Mouse (Mus musculus): ENCODE measurements around the gene Dnajc8.

Dnajc8 gene

DNA sequence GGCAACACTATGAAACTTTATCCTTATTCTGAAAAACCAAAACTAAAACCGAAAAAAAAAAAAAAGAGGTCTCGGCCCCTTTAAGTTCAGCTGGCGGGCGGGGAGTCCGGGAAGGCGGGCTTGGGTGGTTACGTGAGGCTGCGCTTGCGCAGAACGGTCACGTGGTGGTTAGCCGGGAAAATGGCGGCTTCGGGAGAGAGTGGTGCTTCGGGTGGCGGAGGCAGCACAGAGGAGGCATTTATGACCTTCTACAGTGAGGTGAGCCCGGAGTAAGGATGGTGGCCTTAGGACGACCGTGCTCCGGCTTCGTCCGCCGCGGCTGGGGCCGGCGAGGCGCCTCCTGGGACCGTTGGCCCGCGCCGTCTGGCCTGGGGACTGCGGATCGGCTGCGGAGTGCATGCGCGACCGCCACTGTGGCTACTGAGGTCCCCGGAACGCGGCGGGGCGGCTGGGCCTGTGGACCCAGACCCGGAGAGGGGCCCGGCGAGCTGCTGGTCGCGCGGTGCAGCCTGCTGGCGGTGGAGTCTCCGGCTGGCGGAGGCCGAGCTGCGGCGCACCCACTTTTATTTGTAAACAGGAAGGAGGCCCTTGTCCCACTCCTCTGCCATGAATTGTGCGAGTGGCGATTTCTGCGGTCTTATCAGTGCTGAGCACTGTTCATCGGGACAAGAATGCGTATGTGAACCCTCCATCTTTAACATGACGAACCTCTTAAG, at the start of gene Dnajc8:
TSS of gene Dnajc8 (plus strand) at position 145 of the 716 bp plus-strand sequence.
- peak; percentile 92 for DNase-seq (ENCODE audit: low read depth, low spot score)

DNA sequence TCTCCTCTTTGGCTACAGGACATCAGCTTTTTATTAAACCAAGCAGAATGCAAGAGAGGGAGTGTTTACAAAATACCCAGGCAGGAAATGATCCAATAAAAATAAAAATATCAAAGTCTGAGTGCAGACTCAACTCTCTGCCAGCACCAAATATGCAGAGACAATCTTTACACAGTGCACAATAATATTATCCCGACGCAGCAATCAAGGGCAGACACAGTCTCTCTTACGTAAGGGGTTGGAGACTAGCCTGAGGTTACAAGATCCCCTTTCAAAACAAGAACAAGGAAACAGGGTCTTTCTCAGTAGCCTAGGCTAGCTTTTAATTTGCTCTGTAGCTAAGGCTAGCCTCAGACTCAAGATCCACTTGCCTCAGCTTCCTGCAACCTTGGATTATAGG, 46.8 kb upstream of the Dnajc8 start:
- no peak for DNase-seq (ENCODE audit: low read depth, low spot score)

DNA sequence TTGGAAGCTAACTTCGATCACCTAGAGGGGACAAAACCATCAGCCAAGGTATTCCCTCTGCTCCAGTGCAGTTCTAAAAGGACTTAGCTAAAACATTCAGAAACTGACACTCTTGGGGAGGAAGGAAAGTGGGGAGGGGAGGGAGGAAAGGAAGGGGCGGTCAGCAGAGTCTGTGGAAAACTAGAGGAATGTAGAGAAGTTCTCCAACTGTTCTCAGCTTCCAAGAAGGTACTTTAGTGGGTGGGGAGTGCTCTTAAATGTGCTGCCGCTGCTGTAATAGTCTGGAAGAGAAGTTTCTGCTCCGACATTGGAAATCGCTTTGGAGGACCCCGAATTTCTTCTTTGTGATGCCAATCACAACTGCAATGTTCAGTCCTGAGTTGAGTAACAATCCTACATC, 46.4 kb upstream of the Dnajc8 start:
- DNase-seq (ENCODE audit: low read depth, low spot score) = no peak

DNA sequence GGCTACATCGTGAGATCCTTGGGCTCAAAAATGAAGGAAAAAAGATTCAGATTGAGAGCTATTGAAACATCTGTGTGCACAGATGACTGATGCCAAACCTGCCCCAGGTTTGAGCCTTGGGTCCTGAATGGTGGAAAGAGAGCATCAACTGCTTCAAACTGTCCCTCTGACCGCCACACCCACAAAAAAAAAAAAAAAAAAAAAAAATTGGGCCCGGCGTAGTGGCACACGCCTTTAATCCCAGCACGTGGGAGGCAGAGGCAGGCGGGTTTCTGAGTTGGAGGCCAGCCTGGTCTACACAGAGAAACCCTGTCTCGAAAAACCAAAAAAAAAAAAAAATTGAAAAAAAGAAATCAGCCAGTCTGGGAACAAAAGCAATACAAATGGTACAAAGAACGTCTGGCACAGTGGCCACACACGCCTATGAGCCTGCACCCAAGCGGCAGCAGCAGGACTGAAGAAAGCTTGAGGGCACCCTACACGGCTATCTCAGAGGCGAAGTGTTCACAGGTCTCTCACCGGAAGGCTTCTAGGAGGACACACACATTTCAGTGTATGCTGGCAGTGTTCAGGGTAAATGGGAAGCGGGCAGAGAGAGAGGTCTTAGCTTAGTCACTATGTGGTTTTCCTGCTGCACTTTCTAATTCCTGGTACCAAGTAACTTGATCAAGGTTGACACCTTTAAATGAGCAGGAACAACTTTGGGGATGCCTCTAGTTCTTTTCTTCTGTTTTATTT, 44.9 kb upstream of the Dnajc8 start:
- DNase-seq (ENCODE audit: low read depth, low spot score) = no peak

DNA sequence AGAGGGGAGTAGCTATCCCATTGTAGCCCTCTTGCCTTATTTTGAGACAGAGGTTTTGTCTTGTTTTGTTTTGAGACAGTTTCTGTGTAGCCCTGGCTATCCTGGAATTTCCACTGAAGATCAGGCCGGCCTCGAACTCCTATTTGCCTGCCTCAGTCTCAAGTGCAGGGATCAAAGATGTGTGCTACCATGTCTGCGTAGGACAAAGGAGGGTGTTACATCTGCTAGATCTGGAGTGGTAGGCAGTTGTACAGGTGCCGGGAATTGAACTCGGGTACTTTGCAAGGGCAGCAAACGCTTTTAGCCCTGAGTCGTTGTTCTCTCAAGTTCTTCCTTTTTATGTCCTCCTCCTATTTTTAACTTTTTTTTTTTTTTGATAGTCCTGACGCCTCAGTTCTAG, 44.3 kb upstream of the Dnajc8 start:
- no peak for DNase-seq (ENCODE audit: low read depth, low spot score)

DNA sequence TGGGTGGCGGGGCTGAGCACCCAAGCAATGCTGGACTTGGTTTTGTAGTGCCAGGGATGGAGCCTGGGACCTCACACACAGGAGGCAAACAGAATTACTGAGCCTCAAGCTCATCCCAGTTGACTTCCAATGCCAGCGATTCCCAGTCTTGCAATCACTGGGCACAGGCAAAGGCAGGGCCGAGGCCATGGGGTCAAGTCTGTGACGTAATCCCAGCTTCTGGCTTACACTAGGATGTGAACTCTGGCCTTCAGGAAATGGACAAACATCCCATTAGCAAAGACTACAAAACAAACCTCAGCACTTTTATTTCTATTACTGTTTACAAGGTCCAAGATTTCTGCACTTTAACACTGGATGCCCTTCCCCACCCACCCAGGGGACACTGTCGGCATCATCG, 43.6 kb upstream of the Dnajc8 start:
- DNase-seq (ENCODE audit: low read depth, low spot score) = no peak

DNA sequence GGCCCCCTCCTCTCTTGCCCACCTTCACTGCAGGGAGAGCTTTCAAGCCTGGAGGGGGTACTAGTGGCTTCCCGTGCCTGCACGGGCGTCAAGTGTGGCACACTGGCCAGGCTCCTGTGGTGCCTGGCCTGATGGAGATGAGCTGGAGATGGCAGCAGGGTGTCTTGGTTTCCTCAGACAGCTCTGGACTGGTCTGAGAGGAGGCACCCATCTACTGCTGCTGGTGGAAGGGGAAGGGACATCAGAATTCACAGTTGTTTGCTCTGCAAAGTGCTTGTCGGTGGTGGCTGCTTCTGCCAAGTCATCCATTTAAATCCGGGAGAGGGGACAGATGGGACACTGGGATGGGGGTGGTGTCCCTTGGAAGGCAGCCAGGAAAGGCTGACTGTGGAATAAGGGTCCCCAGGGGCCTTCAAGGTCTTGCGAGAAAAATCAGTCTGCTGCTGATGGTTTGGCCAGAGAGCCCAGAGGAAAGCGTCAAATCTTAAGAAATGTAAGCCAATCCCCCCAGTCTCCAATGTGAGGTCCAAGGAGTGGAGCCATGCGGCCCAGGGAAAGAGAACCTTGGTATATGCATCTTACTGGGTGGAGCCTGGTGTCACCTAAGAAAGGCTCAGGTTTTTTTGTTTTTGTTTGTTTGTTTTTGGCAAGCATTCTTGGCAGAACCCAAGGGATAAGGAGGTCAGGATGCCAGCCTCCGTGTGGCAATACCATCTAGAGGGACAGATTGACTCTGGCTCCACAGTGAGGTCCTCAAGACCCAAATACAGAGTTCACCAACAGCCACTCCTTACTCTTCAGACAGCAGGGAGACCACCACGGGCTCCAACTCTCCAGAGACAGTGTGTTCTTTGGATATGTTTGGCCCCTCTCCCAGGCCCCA, 42.9 kb upstream of the Dnajc8 start:
- DNase-seq (ENCODE audit: low read depth, low spot score) = no peak

DNA sequence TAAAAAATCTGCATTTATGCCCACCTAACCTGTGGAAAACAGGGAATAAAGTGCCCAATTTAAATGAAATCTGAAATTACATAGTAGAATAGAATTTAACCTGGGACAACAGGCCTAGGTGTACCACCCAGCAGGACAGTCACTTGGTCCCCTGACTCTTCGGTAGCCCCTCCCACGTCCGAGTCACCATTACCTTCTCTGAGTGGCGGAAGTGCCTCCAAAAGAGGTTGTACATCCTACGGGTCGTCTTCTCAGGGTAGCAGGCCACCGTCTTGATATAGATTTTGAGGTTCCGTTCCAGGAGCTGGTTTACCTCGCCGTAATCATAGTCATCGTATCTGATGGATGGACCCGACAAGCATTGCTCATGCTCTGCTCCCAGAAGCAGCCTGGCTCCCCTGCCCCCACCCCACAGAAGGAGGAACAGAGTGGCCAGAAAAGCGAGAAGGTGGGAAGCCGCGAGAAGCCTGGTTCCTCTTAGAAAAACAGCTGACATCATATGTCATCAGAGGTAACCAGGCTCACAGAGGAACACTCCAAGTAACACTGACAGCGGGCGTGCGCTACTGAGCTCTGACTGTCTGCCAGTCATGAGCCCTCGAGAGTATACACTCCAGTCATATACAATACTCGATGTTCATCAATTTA, 41.0 kb upstream of the Dnajc8 start:
- no peak for DNase-seq (ENCODE audit: low read depth, low spot score)

DNA sequence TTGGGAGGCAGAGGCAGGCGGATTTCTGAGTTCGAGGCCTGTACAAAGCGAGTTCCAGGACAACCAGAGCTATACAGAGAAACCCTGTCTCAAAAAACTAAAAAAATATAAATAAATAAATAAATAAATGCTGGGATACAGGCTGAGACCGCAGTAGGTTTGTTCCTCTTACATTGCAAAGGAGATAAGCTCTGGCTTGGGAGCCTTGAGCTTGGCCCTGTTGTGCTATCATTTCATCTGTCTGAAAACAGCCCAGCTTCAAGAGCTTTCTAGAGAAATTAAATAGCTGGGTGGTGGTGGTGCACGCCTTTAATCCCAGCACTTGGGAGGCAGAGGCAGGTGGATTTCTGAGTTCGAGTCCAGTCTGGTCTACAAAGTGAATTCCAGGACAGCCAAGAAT, 33.7 kb upstream of the Dnajc8 start:
- no peak for DNase-seq (ENCODE audit: low read depth, low spot score)

DNA sequence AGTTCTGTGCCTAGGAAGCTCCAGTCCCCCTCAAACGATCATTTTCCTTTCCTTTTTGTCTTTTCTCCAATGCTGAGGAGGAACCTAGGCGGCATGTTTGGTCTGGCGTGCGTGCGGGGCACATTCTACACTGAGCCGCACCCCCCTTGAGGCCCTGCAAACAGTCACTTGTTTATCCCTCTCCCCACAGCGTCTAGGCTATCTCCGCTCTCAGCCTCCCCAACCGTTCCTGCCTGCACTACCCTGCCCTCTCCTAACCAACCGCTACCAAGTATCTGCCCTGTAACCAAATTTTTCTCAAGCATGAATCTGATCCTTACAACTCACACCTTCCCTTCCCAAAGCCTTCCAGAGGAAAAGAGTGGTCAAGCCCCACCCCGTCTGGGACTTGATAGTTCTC, 32.0 kb upstream of the Dnajc8 start:
- no peak for DNase-seq (ENCODE audit: low read depth, low spot score)

DNA sequence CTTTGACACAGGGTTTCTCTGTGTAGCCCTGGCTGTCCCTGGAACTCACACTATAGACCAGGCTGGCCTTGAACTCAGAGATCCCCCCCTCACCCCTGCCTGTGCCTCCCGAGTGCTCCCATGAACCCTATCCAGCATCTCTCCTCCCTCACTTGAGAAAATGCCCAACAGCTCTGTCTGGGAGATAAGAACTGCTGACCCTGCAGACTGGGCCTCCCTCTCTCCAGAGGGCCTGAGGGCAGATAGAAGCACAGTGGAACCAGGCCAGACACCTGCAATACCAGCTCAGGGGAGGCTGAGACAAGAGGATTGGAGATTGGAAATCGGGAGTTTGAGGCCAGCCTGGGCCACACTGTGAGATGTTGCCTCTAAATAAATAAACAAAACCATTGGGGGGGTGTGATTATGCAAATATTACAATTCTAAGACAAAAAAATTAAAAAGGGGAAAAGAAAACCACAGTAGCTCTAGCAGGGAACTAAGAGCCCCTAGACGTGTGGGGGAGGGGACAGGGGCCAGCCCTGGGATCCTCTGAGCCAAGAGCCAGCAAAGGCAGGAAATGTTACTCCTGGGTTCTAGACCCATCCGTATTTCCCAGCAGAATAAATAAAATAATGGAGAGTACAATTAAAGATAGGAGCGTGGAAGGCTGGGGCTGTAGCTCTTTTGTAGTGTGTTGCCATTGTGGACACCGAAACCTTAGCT, 30.2 kb upstream of the Dnajc8 start:
- no peak for DNase-seq (ENCODE audit: low read depth, low spot score)

DNA sequence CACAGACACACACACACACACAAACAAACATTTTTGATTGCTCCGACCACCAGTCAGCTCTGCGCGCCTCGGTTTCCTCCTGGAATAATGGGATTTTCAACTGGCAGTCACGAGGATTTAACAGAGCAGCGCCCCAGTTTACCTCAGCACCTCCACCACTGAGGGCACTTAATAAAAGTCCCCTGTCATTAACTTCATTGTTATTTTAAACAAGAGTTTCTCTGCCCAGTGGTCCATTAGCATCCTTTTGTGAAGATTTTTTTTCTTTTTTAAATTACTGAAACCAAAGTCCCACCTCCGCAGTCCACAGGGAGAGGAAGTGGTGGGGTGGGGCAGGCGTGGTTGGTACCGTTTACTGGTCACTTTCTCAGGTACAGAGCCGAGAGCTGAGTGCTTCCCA, 29.6 kb upstream of the Dnajc8 start:
- no peak for DNase-seq (ENCODE audit: low read depth, low spot score)

DNA sequence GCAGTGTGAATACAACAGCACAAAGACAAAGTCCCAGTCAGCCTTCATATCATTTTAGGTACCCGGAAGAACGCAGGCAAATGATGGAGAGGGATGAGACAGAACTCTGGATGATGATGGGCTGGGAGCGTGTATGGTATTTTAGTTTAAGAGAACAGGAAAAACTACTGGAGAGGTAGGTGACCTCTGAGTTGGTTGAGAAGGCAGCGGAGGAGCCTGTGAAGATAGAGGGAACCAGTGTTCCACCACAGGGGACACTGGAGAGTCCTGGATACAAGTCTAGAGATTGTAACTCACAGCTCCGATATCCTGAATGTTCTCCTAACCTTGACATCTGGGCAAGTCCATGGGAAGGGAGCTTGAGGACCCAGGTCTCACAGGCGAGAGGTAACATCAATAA, 29.1 kb upstream of the Dnajc8 start:
- no peak for DNase-seq (ENCODE audit: low read depth, low spot score)

DNA sequence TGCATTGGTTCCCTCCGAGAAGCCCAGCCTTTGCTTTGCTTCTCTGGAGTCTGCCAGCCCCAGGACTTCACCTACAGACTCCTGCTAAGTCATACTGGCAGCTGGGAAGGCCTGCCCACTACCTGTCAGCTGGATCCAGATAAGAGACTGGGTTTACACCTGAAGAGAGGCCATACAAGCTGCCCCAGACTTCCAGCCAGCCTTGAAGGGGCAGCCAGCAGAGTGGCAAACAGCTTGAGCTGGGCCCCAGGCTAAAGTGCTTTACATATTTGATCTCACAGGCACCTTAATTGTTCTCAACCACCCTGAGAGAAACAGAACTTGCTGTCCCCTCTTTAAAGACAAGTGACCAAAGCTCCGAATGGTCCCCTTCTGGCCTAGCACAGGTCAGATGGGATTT, 28.1 kb upstream of the Dnajc8 start:
- DNase-seq (ENCODE audit: low read depth, low spot score) = no peak

DNA sequence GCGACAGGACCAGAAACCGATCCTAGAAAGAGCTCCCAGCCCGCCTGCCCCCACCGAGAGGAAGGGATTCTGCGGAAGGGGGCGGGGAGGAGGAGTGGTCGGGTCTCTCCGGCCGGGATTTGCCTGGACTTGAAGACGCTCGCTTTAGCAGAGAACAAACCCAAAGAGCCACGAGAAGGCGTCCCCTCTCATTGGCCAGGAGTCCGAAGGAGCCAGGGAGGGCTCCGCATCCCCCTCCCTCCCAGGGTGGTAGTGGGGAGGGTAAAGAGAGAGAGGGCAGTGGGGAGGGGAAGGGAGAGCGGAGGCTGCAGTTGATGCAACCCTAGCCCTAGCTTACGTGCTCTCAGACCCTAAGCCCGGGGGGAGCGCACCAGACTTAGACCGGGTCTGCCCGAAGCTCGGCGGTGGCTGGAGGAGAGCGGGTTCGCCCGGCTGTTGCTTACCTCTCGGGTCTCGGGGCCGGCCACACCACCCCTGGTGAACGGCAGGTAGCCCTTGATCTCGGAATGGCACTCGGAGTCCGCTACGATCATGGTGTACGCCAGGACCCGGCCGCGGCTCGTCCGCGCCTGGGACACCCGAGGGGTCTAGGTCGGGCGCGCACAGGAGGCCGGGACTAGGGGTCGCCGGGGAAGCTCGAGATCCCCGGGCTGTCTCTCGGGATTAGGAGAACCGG, 25.6 kb upstream of the Dnajc8 start:
- DNase-seq (ENCODE audit: low read depth, low spot score) = no peak

DNA sequence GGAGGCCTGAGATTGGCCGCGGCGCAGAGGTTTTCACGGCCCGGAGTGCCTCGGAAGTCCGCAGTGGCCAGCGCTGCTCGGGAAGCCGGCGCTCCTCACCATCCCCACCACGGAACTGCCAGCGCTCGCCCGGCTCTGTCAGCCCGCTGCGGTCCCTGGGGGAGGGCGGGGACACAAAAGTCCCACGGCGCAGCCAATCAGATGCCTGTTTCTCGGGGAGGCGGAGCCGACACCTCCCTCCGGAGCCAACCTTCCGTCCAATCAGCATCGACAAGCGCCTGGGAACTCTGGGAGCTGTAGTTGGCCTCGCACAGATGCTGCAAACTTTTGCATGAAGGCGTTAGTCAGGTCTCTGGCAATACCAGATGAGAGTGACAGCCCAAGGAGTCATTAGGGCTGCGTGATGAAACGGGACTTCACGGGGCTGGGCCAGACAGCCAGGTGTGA, 25.0 kb upstream of the Dnajc8 start, which contains the start of gene Sesn2:
TSS of gene Sesn2 (minus strand) at position 150 of the 447 bp plus-strand sequence.
- peak; percentile 98 for DNase-seq (ENCODE audit: low read depth, low spot score)

DNA sequence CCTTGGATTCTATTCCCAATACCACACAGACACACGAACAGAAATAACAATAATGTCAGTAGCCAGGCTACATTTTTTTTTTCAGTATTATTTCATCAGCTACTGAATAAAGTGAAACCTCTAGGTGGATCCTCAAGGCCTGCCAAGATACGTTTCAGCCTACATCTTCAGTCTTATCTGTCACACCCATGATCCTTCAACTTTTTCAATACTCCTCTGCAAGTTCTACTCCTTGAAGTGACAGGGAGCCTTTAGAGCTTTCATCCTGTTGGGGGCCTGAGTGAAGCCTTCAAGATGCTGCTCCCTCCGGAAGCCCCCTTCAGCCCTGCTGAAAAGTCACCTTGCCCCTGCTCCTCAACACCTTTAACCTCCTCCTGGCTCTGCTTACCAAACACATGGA, 23.3 kb upstream of the Dnajc8 start:
- no peak for DNase-seq (ENCODE audit: low read depth, low spot score)

DNA sequence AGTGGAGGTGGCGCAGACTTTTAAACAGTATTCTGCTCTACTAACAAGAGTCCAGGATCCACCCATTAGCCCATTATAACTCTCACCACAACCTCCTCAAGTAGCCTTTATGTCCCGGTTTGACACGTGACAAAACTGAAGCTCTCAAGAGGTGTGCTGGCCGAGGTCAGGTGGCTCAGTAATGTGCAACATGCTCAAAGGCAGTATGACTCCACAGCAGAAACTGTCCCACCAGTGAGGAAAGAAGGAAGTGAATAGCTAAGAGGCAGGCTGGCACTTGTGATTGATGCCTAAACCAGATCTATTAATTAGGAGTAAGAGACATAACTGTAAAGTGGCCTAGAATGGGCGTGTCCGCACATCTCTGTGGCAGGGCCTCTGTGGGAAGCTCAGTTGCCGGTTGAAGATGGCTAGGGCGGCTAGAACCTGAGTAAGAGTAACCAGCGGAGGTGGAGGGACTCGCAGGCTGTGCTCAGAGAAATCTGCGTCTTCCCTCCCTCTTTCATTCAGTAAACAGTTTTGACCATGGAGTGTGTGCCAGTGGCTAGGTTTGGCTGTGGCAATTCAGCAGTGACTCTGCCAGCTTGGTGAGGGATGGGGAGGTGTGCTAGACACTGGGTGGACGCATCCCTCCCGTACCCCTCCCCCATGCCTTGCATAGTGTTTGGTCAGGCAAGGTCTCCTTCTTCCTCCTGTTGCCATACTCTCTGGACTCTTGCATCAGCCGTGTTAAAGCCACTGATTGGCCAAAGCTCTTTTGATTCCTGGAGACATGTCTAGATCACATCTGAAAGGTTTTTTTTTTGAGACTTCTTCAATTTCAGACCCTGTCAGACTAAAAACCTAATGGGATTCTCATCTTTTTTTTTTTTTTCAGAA, 21.7 kb upstream of the Dnajc8 start:
- DNase-seq (ENCODE audit: low read depth, low spot score) = no peak

DNA sequence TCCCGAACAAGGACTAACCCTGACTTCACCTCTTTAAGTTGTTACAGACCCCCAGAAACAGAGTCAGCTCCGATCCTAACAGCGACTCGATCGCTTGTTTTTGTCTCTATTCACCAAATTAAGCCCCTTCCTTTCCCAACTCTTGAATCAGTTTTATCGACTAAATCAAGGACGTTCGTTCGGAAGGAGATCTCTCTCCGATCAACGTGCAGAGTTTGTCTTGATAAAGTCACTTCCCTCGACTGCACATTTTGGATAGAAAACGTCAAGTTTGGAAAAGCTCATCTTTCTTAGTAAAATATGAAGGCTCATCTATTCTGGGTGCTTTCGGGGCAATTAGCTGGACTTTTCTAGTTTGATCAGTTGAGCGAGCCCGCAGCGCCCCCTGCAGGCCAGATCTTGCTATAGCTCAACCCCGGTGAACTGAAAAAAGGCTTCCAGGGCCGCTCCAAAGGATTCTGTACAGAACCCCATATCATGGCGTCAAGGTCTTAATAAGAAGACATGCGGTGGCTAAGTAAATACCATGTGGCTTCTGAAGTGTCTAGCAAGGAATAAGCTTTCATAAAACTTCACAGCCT, 20.7 kb upstream of the Dnajc8 start:
- peak; percentile 88 for DNase-seq (ENCODE audit: low read depth, low spot score)

Data from c-Kit-negative CD71-positive TER-119-positive erythroid progenitor cells, embryonic 14.5 days (primary cell).